Mouse (Mus musculus) CD4-positive, CD25-positive, alpha-beta regulatory T cell, adult 2 months (primary cell): ENCODE measurements at regions not wholly inside any gene's neighbourhood (a gene's known extent, or its start where the extent isn't known, plus 50 kb on each side); places are given as distances from the start of the nearest gene placed in this dataset.

ENCODE experiments used
- DNase-seq: peaks from one replicate; pipeline ENCODE4 v3.0.0-alpha.2; 2012; ENCODE audit warnings: low read depth, low spot score

DNA sequence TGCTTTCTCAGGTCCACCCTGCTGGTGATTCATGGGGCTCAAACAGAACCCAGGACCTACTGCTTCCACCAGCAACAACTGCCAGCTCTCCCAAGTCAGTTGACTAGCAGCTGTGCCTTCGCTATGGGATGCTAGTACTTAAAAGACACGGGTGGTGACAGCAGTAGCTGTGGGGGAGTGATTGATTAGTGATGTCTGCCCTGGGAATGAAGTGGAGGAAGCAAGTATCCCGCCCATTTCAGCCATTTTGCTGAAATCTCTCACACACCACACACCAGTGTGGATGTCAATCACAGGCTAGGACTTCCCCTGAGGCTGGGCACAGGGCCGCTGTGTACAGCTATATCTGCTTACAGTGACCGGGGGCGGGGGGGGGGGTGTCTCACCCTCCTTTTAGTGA lies 153.2 kb downstream of the Matn1 start:
- DNase-seq, result no peak

DNA sequence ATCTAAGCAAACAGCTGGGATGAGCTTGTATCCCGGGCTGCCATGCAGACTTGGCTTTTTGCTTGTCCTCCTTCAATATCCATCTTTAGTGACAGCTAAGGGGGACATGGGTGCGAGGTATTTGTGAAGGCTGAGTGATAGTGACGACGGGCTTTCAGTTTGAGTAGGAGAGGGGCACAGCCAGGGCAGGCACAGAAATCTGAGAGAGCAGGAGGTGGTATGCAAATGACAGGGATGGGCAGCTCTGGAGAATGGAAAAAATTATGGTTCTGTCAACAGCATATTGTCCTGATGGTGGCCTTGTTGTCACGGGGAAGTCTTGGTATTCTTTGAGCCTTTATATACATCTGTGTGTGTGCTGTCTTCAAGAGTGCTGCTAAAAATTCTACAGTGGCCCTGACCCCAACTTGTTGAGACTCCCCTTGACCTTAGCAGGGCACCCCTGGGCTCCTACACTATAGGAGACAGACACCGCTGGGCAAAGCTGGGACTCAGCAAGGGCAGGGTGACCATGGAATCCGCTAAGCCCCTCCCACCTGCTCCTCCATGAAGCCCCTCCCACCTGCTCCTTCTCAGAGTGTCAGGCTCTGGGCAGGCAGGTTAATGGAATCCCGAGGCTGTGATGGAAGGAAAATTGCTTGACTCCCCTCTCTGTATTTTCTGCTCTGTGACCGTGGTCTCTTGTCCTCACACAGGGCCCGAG lies 156.1 kb downstream of the Matn1 start:
- DNase-seq, result no peak

DNA sequence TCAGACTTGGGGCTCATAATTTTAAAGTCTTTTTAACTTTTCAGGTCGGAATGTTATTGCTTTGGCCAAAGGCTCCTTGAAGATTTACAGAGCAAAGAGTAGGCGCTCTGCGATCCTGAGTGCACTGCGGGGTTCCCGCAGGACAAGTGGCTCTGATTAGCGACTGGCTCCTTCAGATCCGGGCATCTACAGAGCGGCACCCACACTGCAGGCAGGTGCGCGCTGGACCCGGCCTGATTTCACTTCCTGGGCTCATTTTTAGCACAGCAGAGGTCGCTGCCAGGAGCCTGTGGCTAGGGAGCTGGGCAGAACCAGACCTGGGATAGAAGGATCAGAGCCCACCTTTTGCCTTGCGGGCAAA lies 156.6 kb downstream of the Matn1 start:
- DNase-seq, result no peak

DNA sequence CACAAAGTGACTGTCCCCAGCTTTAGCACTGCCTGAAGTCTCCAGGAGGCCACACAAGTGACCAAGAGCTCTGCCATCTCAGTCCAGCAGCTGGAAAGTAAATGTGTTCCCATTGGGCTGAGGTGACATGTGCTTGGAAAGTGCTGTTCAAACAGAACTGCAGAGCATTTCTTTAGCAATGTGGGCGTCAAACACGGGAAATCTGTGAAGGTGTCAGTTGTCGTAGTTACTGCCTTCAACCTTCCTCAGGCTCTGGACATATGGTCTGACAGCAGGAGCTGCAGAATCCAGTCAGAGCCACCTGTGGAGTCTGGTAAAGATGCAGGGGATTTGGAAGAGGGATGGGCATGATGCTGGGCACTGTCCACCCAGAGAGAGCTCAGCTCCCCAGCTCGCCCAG lies 158.0 kb downstream of the Matn1 start:
- no peak for DNase-seq

DNA sequence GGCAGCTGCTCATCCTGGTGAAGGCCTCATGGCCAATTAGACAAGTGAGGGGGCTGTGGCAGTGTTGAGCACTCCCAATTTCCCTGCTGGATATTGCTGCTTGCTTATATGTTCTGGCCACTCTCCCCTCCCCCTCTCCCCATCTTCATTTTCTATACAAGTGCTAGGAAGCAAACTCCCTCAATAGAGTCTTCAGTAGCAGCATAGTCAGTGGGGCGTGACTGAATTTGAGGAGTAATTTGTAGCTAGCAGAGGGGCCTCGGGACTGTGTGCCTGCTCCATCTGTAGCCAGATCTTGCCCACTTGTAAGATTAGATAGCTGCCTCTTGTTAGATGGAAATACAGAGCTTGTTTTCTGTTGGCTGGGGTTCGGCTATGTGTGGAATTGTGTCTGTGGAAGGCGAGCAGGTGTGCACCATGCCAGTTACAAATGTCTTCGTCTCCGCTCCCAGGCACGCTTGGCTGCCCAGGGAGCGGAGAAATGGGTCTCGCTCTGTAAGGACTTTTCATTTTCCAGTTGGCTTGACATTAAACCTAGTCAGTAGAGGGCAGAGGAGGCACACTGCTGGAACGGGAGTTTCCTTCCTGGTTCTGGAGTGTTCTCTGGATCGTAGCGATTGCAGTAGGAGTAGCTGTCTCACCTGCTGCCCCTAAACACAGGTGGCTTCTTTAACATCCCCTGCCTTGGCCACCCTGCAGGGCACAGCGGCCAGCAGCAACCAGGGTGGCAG lies 163.1 kb downstream of the Matn1 start:
- DNase-seq, result no peak

DNA sequence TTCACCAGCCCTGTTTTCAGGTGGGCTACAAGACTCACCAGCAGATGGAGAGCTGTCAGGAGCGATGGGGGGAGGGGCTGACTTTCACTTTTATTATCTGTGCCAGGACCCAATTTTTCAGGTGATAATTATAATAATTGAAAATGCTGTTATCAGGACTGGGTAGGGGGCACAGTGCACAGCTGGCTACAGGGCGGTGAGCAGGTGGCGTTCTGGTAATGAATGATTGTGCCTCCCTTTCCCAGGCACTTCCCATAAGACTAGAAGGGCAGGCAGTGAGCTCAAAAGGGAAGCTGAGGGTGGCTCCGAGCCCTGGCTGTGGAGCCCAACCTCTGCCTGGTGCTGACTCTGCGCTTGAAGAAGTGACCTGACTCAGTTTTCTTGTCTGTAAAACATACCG lies 168.4 kb downstream of the Matn1 start:
- no peak for DNase-seq

DNA sequence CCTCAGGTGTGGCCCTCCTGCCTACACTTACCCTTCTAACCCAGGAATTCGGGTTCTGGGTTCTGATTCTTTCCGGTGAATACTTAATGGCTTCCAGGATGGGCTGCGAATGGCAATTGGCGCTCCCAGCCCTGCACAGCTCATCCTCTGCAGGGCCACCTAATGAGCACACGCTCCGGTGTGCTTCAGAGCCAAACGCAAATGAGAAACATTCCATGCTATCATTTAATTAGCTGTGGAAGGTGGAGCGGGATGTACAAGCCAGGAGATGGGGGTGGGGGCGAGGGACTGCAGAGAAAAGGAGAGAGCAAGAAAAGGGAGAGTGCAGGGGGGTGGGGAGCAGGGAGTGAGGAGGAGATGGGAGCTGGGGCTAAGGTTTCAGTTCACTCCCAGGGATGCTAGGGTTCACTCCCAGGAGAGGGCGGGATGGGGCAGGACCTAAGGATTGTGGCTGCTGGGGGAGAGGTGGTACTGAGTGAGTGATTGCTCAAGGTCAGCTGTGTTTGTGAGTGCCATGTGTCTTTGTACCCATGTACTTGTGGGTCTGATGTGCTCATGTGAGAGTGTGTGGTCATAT lies 169.6 kb downstream of the Matn1 start:
- DNase-seq, result no peak

DNA sequence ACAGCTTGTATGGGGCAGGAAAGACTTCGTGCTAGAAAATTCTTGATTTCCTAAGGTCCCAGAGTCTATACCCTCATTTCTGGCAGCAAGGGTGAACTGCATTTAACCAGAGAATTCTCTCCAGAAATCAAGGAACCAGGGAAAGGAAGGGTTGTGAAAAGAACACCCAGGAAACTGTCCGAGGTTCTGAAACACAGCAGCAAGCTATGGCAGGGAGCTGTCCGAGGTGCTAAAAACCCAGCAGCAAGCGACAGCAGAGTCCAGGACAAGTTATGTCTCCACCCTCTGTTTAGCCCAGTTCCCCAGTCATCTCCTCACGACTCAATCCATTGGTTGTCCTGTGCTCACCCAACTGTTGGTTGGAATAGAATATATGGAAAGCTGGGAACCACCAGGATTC lies 171.1 kb downstream of the Matn1 start:
- peak; percentile 40 for DNase-seq

DNA sequence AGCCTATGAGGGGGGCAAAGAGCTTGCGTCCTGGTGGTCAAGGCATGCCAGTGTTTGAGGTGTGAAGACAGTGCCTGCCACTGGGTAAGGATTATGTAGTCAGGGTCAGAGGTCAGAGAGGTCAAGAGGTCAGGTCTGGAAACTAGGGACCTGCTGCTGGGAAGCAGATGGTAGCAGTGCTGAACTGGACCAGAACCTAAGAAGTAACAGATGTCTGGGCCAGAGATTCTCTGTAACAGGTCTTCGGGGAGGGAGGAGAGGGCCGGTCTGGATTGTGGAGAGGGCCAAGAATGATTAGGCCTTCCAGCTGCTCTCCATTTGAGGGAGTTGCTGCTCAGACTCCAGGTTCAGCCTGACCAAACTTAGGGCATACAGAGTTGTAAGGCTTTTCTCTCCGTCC lies 174.4 kb downstream of the Matn1 start:
- DNase-seq, result no peak

DNA sequence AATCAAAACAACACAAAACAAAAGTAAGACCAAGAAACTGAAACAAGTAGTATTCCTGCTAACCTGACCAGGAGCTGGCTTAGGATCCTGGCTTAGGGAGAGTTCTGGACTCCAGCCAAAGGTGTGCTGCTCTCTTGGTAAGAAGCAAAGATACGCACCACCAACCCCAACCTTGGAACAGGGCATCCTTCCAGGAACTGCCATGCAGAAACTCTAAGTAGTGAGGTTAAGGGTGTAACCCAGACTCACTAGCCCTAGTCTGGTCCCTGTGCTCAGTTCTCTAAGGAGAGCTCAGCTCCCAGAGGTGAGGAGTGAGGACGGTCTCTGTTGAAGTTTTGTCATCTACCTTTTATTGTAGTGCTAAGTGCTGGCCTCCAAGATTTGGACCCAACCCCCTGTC lies 175.4 kb downstream of the Matn1 start:
- no peak for DNase-seq

DNA sequence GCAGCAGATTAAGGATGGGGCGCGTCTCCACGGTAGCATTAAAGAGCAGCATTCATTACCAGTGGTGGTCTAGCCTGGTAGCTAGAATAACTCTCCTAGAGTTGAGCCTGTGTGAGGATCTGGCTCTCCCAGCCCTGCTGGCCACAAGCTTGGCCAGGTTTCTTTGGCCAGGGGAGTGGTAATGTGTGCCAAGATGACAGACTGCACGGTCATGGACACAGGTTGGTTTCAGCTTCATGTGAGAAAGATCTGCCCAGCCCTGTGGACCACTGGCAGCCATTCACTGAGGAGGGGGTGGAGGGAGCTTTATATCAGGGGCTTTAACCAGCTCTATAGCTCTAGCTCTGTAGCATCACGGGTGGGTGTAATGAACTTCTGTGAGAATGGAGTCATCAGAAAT lies 176.5 kb downstream of the Matn1 start:
- DNase-seq, result no peak

DNA sequence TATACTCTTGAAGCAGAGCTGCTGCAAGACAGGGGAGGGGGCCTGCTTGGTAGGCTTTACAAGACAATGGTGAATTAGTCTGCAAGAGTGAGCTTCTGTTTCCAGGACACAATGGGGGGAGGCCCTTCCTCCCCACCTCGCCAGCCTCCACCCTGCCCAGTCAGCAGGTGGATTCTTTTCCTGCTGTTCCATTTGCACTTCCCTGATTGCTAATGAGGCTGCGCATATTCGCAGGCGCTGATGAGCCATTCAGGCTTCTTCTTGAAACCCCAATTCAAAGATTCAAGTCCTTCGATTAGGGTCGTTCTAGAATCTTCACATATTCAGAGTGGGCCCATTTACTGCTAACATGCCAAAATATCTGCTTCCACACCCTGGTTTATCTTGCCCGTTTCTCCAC lies 181.8 kb downstream of the Matn1 start:
- no peak for DNase-seq

DNA sequence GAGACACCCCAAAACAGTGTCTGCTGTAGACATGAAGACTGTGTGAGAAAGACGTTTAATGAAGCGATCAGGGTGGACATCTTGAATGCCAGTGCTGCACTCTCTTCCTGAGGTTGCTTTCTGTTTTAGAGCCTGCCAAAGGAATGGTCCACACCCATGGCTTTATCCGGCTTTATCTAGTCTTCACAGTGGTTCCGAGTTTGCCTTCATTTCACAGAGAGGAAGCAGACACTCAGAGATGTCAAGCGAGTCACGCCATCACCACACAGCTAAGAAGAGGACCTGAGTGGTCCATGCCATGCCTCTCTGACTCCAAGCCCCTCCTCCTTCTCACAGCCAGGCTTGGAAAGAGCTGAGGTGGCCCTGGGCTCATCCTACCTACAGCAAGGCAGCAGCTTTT lies 182.7 kb downstream of the Matn1 start:
- DNase-seq, result no peak

DNA sequence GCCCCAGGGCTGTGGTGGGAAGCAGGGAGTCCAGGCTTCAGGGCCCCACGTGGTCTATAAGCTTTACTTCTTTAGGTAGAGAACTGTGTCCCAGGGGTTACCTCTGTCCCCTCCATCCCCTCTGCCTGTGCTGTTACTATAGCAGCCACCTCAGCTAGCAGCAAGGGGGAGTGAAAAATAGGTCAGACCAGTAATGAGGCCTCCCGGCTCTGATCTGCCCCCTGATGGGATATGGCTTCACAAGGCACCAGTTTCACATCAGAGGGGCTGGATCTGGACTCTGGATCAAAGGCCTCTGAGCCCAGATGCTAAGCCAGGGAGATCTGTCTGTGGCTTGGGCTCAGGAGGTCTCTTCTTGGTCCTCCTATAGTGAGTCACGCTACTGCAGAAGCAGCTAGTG lies 184.5 kb downstream of the Matn1 start:
- DNase-seq, result no peak

DNA sequence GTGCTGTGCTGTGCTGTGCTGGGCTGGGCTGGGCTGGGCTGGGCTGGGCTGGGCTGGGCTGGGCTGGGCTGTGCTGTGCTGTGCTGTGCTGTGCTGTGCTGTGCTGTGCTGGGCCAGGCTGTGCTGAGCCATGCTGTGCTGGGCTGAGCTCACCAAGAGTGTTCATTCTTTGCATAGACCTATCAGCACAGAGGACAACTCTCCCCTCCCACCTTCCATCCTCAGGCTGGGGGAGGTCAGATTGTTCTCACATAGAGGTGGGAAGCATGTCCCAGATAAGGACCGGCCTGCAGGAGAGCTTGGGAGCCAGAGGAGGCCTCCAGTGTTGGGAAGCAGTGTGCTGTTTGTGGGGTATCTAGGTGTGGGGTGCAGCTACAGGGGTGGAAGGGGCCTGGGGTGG lies 188.0 kb downstream of the Matn1 start:
- DNase-seq, result no peak

DNA sequence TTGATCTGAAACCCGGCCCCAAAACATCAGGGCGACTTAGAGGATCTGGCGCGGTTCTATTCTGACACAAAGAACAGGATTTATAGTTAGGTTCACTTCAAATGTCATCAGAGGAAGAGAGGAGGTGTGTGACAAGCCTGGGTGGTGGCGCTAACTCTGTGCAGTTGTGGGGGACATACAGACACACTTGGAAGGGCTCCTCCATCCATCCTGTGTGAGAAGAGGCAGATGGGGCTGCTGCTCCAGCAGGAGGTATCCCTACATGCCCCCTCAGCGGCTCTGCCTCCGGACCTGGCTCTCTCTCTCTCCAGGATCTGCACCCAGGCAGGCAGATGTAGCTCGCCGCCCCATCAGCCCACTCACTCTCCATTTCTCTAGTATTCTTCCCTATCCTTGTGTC lies 188.6 kb downstream of the Matn1 start:
- DNase-seq, result no peak

DNA sequence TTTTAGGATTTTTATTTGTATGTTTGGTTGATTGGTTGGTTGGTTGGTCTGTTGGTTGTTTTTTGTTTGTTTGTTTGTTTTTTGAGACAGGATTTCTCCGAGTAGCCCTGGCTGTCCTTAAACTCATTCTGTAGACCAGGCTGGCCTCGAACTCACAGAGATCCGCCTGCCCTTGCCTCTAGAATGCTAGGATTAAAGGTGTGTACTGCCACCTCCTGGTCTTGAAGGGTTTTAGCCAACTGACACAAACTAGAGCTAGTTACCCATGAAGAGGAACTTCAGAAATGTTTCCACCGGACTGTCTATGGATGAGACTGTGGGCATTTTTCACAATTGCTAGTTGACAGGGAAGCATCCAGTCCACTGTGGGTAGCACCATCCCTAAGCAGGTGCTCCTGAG lies 191.7 kb downstream of the Matn1 start:
- DNase-seq, result no peak

DNA sequence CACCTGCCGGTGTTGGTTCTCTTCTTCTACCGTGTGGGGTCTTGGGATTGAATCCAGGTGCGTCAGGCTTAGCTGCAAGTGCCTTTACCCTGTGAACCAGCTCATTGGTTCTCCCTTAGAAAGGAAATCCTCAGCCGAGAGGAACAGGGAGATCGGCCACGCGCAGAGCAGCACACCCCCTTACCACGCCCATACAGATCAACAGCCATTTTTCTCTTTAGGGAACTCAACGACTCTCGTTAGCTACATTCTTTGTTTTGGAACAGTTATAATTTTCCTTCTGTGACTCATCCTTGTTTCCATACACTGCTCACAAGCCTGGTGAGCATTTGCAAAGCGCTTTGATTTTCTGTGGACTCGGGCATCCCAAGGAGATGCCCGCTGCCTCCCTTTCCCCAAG lies 194.7 kb downstream of the Matn1 start:
- no peak for DNase-seq

DNA sequence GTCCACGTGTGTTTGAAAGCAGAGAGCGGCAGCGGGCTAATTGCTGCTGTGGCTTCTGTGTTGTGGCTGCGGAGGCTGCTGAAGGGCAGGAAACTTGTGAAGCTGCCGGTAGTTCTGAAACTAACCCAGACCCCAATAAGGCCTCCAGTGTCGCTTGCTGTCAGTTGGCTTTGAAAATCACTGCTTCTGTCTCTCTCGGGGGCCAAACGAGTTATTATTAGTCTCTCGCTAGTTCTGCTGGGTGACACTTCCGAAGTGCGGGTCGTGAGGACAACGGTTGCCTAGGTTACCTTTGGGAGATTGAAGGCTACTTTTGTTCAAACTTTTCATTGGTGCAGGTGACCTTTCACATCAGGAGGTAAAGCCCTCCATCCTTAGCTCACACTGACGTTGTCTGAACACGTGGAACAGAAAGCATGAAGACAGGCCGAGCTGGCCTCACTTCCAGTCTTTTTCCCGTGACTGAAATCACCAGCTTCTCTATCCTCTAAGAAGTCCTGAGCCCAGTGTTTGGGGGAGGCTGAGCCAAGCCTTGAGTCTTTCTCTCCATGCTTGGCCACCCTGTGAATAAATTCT lies 197.8 kb downstream of the Matn1 start:
- DNase-seq, result no peak

DNA sequence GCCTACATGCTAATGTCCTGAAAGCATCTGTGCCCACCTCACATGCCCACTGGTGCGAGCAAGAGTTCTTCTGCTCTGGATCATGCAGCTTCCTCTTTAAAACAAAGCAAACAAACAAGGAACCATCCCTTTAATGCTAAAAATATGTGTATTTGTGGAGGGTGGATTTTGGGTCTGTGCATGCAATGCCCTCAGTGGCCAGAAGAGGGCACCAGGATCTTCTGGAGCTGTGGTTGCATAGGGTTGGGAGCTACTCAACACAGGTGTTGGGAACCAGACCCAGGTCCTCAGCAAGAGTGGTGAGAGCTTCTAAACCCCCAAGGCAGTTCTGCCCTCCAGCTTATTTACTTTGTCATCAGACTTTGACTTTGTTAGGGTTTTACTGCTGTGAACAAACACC lies 201.3 kb downstream of the Matn1 start:
- DNase-seq, result peak; percentile 44

DNA sequence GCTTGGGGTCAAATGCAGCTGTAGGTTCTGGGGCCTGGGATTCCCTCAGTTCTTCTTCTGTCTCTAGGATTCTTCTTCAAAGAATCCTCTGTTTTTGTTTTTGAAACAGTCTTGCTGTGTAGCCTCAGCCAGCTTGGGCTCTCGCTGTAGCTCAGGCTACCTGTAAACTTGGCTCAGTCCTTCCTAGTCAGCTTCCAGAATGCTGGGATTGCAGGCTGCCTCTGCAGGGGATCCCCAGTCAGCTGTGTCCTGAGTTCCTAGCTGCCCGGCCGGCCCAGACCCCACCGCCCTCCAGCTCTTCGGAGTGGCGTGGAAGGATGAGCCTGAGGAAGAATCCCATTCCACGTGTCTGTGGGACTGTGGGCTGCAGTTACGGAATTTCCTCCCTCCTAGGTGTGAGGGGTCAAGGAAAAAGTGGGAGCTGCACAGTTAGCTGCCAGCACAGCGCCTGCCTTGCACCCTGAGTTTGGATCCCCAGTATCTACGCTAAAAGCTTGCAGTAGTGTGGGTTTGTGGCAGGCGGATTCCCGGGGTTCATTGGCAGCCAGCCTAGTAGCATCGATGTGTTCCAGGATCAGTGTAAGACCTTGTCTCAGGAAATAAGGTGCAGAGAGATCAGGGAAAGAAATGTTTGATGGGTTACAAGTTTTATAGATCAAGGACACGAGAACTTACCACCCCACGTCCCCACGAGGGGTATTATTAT lies 204.0 kb downstream of the Matn1 start:
- DNase-seq, result no peak

DNA sequence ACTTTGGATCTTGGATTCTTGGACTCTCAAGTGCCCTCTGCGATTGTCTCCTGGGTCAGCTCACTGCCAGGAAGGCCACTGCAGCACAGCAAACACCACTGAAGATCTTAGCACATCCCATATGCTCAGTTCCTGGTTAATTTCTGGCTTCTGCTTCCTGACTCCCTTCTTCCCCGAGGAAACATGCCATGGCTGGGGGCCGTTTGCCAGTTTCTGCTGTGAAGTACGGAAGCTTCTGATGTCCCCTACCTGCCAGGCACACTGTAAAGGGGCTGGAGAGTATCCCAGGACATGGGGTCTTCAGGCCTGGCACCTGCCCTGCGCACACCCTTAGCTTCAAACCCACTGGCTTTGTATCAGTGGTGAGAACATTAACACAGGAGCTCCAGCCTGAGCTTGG lies 205.3 kb downstream of the Matn1 start:
- DNase-seq, result no peak
